Mouse (Mus musculus) kidney, postnatal 0 days (tissue): ENCODE data around the gene Map3k20. TPM values are rescaled to one million over a fixed set of nuclear protein-coding genes. Genes with fewer than 3 reads are reported as not detected.

Experiments used
- ATAC-seq: fragments of 200-750 bp; cut with Nextera tagmentation; replicated peaks from 2 replicates; pipeline ENCODE4 v1.8.0; 2017; ENCODE audit warnings: low read depth, moderate number of reproducible peaks, moderate TSS enrichment, moderate library complexity; ENCODE audit not compliant: low FRiP score
- DNase-seq: peaks from one replicate; pipeline ENCODE4 v3.0.0-alpha.2; 2016; ENCODE audit warnings: low spot score
- H3K27ac ChIP-seq: fragments of 300-500 bp; sonication (generic); 2 replicates; pipeline ENCODE4 v1.5.1; 2014; ENCODE audit warnings: mild to moderate bottlenecking
- H3K27me3 ChIP-seq: fragments of 300-500 bp; sonication (generic); 2 replicates; pipeline ENCODE4 v1.6.1; 2014; ENCODE audit warnings: low read length, mixed read lengths; ENCODE audit not compliant: insufficient read depth
- H3K36me3 ChIP-seq: fragments of 300-500 bp; sonication (generic); 2 replicates; pipeline ENCODE4 v1.6.1; 2014; ENCODE audit warnings: low read length, mixed read lengths; ENCODE audit not compliant: insufficient read depth
- H3K4me1 ChIP-seq: fragments of 300-500 bp; sonication (generic); replicated peaks from 2 replicates; pipeline ENCODE4 v1.6.1; 2014; ENCODE audit warnings: antibody characterized with exemption, low read length, mixed read lengths; ENCODE audit not compliant: insufficient read depth
- H3K4me2 ChIP-seq: fragments of 300-500 bp; sonication (generic); 2 replicates; pipeline ENCODE4 v1.6.1; 2014; ENCODE audit warnings: mild to moderate bottlenecking, low read length, moderate library complexity, mixed read lengths
- H3K4me3 ChIP-seq: fragments of 300-500 bp; sonication (generic); replicated peaks from 2 replicates; pipeline ENCODE4 v1.5.1; 2014; ENCODE audit warnings: low read depth, low read length
- H3K9ac ChIP-seq: fragments of 300-500 bp; sonication (generic); 2 replicates; pipeline ENCODE4 v1.6.1; 2014; ENCODE audit warnings: low read depth, low read length
- H3K9me3 ChIP-seq: fragments of 300-500 bp; sonication (generic); replicated peaks from 2 replicates; pipeline ENCODE4 v1.6.1; 2016; ENCODE audit warnings: low read length, inconsistent platforms, mixed read lengths
- CTCF ChIP-seq: IDR thresholded peaks from 2 replicates; pipeline ENCODE4 v1.5.1; 2016; ENCODE audit warnings: antibody characterized with exemption, low read depth, mild to moderate bottlenecking, moderate library complexity
- WGBS: fragments of 180-500 bp; shearing (Covaris S2); extraction: QIAGEN DNeasy Blood & Tissue Kit; methylation state at CpG from one replicate; pipeline ENCODE4 v1.1.7; 2014; 5-methylcytosine and 5-hydroxymethylcytosine counted together
- polyA plus RNA-seq: library from polyadenylated mRNA; unstranded; fragments of >200 nt; fragmentation: Nextera tagmentation; extraction: Ambion mirVana; gene quantifications from 2 replicates; pipeline ENCODE4 v1.2.1, GENCODE M21; 2015

The Map3k20 gene
- polyA plus RNA-seq, 1 experiment from 2014 or later, result 10.1 TPM

DNA sequence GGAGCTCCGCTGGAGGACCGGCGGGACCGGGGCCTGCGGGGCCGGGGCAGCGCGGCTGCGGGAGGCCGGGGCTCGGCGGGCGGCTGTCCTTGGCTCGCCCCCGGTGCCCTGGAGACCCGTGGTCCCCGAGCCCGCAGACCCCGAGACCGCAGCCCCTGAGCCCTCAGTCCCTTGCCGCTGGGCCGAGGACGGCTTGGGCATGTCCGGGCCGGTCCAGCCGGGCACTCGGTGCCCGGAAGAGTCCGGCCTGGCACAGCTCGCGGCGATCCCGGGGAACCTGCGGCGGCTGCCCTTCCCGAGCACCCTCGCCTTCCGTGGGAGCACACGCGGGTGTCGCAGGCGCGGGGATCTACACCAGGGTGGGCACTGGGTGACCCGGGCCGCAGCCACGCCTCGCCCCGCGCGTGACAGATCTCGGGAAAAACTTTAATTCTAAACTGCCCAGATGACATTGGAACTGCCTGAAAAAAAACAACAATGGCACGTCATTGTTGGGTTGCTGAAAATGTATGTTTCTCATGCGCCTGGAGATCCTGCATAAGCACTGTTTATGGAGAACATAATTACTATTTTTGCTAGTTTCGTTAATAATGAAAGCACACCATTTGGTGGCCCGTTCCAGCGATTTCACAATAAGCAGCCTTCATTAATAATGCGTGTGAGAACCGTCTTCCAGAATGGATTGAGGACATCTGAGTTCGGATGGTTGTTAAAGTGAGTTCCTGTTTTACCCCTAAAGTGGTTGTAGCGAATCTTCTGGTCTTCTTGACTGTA, 638 bp downstream of the Map3k20 start:
- DNase-seq (peak; percentile 49), ATAC-seq (peak; percentile 78)
- Histone ChIP-seq H3K4me3 (peak overlapping the region; percentile 91), H3K36me3 (no peaks in the 10 kb centered on the region), H3K27me3 (no peaks in the 10 kb centered on the region), H3K9me3 (no peaks in the 10 kb centered on the region), H3K4me1 (no peaks in the 10 kb centered on the region), H3K9ac (peak overlapping the region; percentile 90), H3K27ac (peak overlapping the region; percentile 66), H3K4me2 (peak overlapping the region; percentile 81)
- no peak for TF ChIP-seq CTCF
- WGBS, result 1% methylated on average over 39 of the region's 60 CpGs

DNA sequence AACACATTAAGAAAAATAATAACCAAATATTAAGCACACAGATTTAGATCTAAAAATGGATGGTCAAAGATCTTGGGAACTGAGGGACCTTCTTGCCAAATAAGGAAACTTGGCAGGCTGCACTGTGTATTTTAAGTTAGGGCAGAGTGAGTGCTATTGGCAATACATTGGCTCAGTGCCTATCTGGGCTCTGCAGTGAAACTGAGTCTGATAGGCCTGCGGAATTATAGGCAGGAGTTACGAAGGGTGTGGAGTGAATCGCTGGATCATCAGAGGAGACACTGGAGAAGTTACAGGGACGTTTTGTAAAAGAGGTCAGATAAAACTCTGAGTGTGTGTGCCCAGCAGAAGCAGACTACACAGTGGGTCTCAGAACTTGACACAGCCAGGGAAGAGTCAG, 1.7 kb downstream of the Map3k20 start:
- no peak overlapping the region for H3K9ac ChIP-seq
- no peak overlapping the region for H3K4me3 ChIP-seq
- TF ChIP-seq CTCF, result no peak
- H3K27me3 ChIP-seq, result no peaks in the 10 kb centered on the region
- H3K9me3 ChIP-seq, result no peaks in the 10 kb centered on the region
- H3K27ac ChIP-seq, result no peak overlapping the region
- WGBS, result 76% methylated on average over 4 of the region's 4 CpGs
- H3K4me1 ChIP-seq, result no peaks in the 10 kb centered on the region
- no peaks in the 10 kb centered on the region for H3K36me3 ChIP-seq
- no peak for ATAC-seq
- DNase-seq, result no peak
- H3K4me2 ChIP-seq, result no peak overlapping the region

GRCm38 (mm10) chr2:72288932-72289534, 3.6 kb downstream of the Map3k20 start:
- no peak for ATAC-seq
- 82% methylated on average over 11 of the region's 11 CpGs for WGBS
- no peak for TF ChIP-seq CTCF

DNA sequence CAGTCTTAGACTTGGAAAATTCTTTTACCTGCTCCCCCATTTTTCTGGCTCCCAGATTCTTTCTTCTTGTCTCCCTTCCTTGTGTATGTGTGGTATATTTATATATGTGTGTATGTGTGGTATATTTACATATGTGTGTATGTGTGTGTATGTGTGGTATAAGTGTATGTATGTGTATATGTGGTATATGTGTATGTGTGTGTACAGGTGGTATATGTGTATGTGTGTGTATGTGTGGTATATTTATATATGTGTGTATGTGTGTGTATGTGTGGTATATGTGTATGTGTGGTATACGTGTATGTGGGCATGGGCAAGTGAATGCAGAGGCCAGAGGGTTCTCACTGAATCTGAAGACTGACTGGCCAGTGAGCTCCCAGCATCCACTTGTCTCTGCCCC, 5.7 kb downstream of the Map3k20 start:
- H3K9ac ChIP-seq, result no peak overlapping the region
- TF ChIP-seq CTCF, result no peak
- 81% methylated on average over 1 of the region's 1 CpGs for WGBS

More at GRCm38 (mm10) chr2:72288932-72289534, 3.6 kb downstream of the Map3k20 start:
- Histone ChIP-seq H3K9ac (no peak overlapping the region), H3K4me3 (no peak overlapping the region), H3K27me3 (no peaks in the 10 kb centered on the region), H3K4me1 (no peaks in the 10 kb centered on the region), H3K9me3 (no peaks in the 10 kb centered on the region), H3K36me3 (no peaks in the 10 kb centered on the region), H3K4me2 (no peak overlapping the region), H3K27ac (no peak overlapping the region)
- DNase-seq, result no peak

DNA sequence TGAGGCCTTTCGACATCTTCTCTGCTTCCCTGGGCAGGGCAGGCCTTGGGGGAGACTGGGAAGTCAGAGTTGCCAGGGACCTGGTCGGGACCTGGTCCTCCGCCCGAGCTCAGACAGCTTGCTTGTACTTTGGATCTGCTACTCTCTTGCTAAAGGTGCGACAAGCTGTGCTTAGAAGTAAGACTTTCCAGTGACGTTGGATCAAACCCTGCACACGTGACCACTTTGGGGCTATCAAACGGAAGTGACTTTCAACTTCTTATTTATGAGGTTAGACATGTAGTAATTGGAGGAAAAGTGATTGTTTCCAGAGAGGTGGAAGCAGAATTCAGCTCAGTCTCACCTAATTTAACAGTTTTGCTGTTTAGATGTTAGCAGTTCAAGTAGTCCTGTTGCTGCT, 7.1 kb downstream of the Map3k20 start:
- Histone ChIP-seq H3K9me3 (no peaks in the 10 kb centered on the region), H3K27me3 (no peaks in the 10 kb centered on the region), H3K9ac (no peak overlapping the region), H3K27ac (no peak overlapping the region), H3K4me1 (0 out of 2 replicates have a peak, but pooled peaks cover 3% of the 10 kb centered on the region), H3K4me2 (no peak overlapping the region), H3K36me3 (no peaks in the 10 kb centered on the region), H3K4me3 (no peak overlapping the region)
- DNase-seq (no peak), ATAC-seq (no peak)
- no peak for TF ChIP-seq CTCF
- 82% methylated on average over 8 of the region's 8 CpGs for WGBS

More for the DNA sequence above, 5.7 kb downstream of the Map3k20 start:
- Histone ChIP-seq H3K4me2 (no peak overlapping the region), H3K27ac (no peak overlapping the region), H3K36me3 (no peaks in the 10 kb centered on the region), H3K9me3 (no peaks in the 10 kb centered on the region), H3K4me3 (no peak overlapping the region), H3K4me1 (no peaks in the 10 kb centered on the region), H3K27me3 (no peaks in the 10 kb centered on the region)
- no peak for DNase-seq
- ATAC-seq, result no peak

- H3K4me3 ChIP-seq, result no peak overlapping the region
- no peaks in the 10 kb centered on the region for H3K36me3 ChIP-seq
- H3K27ac ChIP-seq, result no peak overlapping the region
- no peak for DNase-seq
- 89% methylated on average over 6 of the region's 6 CpGs for WGBS
- H3K4me1 ChIP-seq, result peaks cover 6% of the 10 kb centered on the region; the same call in 1 of the 2 replicates
- no peaks in the 10 kb centered on the region for H3K9me3 ChIP-seq
- no peak for ATAC-seq
- no peak overlapping the region for H3K4me2 ChIP-seq
- TF ChIP-seq CTCF, result no peak
- no peaks in the 10 kb centered on the region for H3K27me3 ChIP-seq
- no peak overlapping the region for H3K9ac ChIP-seq
Measured at GRCm38 (mm10) chr2:72294994-72295393, 9.6 kb downstream of the Map3k20 start.
